Mouse (Mus musculus): Measurements from ENCODE around the gene Dab2ip. TPM values are rescaled to one million over a fixed set of nuclear protein-coding genes. Genes with fewer than 3 reads are reported as not detected.
A peak's percentile ranks its signal among the peaks of the same experiment; 100 is the strongest.

The Dab2ip gene
- polyA plus RNA-seq, 1 experiment from 2014 or later = 49.5 TPM

DNA sequence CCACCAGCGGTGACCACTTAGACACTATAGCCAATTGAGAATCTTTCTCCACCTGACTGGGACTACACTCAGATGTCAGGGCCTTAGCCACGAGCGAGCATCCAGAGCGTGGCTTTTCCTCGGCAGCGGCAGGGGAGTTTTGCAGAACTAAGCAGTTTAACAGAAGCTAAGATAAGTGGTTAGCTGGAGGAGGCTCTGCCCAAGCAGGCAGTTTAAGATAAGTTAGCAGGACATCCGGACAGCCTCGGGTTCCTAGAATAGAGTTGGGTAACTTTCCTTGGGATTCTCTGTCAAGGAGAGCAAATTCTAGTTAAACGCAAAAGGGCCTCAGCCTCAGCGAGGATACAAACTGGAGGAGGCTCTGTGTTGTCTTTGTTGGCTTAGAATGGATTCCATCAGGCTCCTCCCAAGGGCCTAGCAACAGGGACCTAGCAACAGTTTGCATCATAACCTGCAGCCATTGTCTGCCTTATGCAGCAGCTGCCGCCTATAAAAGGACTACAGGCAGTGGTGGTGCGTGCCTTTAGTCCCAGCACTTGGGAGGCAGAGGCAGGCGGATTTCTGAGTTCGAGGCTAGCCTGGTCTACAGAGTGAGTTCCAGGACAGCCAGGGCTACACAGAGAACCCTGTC is 31.3 kb upstream of the Dab2ip start:
- H3K4me2 ChIP-seq (ENCODE audit: low read depth, low read length) = no peak overlapping the region
- WGBS = 92% methylated on average over 14 of the region's 14 CpGs
- H3K9ac ChIP-seq (replicated peaks; ENCODE audit: low read length) = no peak overlapping the region
- no peak overlapping the region for H3K27ac ChIP-seq (replicated peaks; ENCODE audit: low read depth, low read length)
- no peak for DNase-seq (ENCODE audit: low spot score)
- no peaks in the 10 kb centered on the region for H3K36me3 ChIP-seq (replicated peaks; ENCODE audit: control insufficient read depth, insufficient read depth, low read depth, low read length)
- H3K9me3 ChIP-seq (replicated peaks; ENCODE audit: control insufficient read depth, low read length) = no peaks in the 10 kb centered on the region
- no peak for ATAC-seq (replicated peaks; ENCODE audit: insufficient number of reproducible peaks, low FRiP score, low TSS enrichment, low read depth)
- H3K4me1 ChIP-seq (ENCODE audit: control insufficient read depth, insufficient read depth, low read length) = no peaks in the 10 kb centered on the region
- H3K4me3 ChIP-seq (ENCODE audit: low read depth, low read length) = no peak overlapping the region
- H3K27me3 ChIP-seq (ENCODE audit: control insufficient read depth, insufficient read depth, low read length) = no peaks in the 10 kb centered on the region

DNA sequence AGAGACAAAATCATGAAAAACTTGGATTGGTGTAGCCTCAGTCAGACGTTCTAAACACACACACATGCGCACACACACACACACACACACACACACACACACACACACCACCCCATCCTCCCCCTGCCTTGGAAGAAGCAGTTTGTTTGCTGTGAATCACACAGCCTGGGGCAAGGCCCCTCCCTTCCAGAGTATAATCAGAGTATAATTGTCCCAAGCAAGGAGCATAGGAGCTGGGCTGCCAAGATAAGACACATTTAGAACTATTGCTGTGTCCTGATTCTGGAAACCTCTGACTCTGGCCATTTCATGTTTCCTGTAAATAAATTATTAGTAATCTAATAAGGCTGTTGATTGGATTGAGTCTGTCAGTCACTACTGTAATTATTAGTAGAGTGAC is 29.0 kb upstream of the Dab2ip start:
- Histone ChIP-seq H3K4me2 (ENCODE audit: low read depth, low read length) (no peak overlapping the region), H3K27me3 (ENCODE audit: control insufficient read depth, insufficient read depth, low read length) (no peaks in the 10 kb centered on the region), H3K9ac (replicated peaks; ENCODE audit: low read length) (no peak overlapping the region), H3K27ac (replicated peaks; ENCODE audit: low read depth, low read length) (no peak overlapping the region), H3K9me3 (replicated peaks; ENCODE audit: control insufficient read depth, low read length) (no peaks in the 10 kb centered on the region), H3K36me3 (replicated peaks; ENCODE audit: control insufficient read depth, insufficient read depth, low read depth, low read length) (no peaks in the 10 kb centered on the region), H3K4me1 (ENCODE audit: control insufficient read depth, insufficient read depth, low read length) (no peaks in the 10 kb centered on the region), H3K4me3 (ENCODE audit: low read depth, low read length) (no peak overlapping the region)
- ATAC-seq (replicated peaks; ENCODE audit: insufficient number of reproducible peaks, low FRiP score, low TSS enrichment, low read depth) = no peak
- whole genome bisulfite sequencing = 80% methylated on average over 2 of the region's 2 CpGs
- no peak for DNase-seq (ENCODE audit: low spot score)

DNA sequence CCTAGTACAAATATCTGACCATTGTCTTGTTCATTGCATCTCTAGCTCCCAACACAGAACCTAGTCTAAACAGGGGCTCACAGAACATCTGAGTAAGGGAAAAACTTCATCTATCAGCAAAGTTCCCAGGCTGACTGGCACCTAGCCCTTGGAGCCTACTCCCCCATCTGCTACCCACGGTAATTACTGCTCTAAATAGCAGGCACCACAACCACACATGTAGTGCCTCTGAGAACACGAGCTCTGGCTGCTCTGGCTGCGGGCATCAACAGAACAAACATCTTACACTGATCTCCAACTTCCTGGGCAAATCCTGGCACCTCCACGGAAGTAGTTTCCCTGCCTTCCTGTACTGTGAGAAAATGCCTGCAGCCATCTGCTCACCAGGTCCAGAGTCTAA is 28.2 kb upstream of the Dab2ip start:
- no peak for ATAC-seq (replicated peaks; ENCODE audit: insufficient number of reproducible peaks, low FRiP score, low TSS enrichment, low read depth)
- no peak overlapping the region for H3K4me2 ChIP-seq (ENCODE audit: low read depth, low read length)
- no peaks in the 10 kb centered on the region for H3K36me3 ChIP-seq (replicated peaks; ENCODE audit: control insufficient read depth, insufficient read depth, low read depth, low read length)
- H3K9ac ChIP-seq (replicated peaks; ENCODE audit: low read length) = no peak overlapping the region
- no peaks in the 10 kb centered on the region for H3K9me3 ChIP-seq (replicated peaks; ENCODE audit: control insufficient read depth, low read length)
- H3K4me1 ChIP-seq (ENCODE audit: control insufficient read depth, insufficient read depth, low read length) = no peaks in the 10 kb centered on the region
- H3K27ac ChIP-seq (replicated peaks; ENCODE audit: low read depth, low read length) = no peak overlapping the region
- no peak overlapping the region for H3K4me3 ChIP-seq (ENCODE audit: low read depth, low read length)
- no peaks in the 10 kb centered on the region for H3K27me3 ChIP-seq (ENCODE audit: control insufficient read depth, insufficient read depth, low read length)
- DNase-seq (ENCODE audit: low spot score) = no peak
- WGBS = 77% methylated on average over 4 of the region's 4 CpGs

DNA sequence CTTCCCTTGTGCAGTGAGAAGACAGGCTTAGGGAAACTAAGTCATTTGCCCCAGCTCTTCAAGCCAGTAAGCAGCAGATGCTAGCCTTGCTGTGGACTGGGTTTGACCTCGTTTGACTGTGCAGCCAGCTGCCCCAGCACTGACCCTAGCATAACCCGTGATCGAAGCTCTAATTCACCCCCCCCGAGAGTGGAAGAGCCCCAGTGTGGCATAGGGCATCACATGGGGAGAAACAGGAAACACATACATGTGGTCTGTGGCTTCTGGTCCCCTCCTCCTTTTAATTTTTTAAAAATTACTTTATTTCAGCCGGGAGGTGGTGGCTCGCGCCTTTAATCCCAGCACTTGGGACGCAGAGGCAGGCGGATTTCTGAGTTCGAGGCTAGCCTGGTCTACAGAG is 27.3 kb upstream of the Dab2ip start:
- Histone ChIP-seq H3K36me3 (replicated peaks; ENCODE audit: control insufficient read depth, insufficient read depth, low read depth, low read length) (no peaks in the 10 kb centered on the region), H3K9me3 (replicated peaks; ENCODE audit: control insufficient read depth, low read length) (no peaks in the 10 kb centered on the region), H3K9ac (replicated peaks; ENCODE audit: low read length) (no peak overlapping the region), H3K27me3 (ENCODE audit: control insufficient read depth, insufficient read depth, low read length) (no peaks in the 10 kb centered on the region), H3K4me2 (ENCODE audit: low read depth, low read length) (no peak overlapping the region), H3K4me3 (ENCODE audit: low read depth, low read length) (no peak overlapping the region), H3K4me1 (ENCODE audit: control insufficient read depth, insufficient read depth, low read length) (no peaks in the 10 kb centered on the region), H3K27ac (replicated peaks; ENCODE audit: low read depth, low read length) (no peak overlapping the region)
- no peak for ATAC-seq (replicated peaks; ENCODE audit: insufficient number of reproducible peaks, low FRiP score, low TSS enrichment, low read depth)
- no peak for DNase-seq (ENCODE audit: low spot score)
- WGBS = 80% methylated on average over 10 of the region's 10 CpGs

DNA sequence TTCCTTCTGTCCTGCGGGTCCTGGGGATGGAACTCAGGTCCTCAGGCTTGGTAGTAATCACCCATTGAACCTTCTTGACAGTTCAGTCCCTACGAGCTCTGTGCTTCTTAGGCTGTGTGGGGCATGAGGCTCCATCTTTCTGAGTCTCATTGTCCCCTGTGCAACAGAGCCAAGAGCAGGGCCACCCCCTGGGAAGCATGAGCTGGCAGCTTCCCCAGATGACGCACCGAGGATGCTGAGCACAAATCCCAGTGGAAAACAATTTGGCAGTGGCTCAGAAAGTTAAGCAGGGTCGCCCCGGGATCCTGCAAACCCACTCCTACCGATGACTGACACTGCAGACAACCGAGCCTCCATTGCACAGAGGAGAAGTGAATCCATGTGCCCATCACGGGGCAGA is 24.4 kb upstream of the Dab2ip start:
- H3K27me3 ChIP-seq (ENCODE audit: control insufficient read depth, insufficient read depth, low read length) = no peaks in the 10 kb centered on the region
- no peaks in the 10 kb centered on the region for H3K4me1 ChIP-seq (ENCODE audit: control insufficient read depth, insufficient read depth, low read length)
- no peak overlapping the region for H3K9ac ChIP-seq (replicated peaks; ENCODE audit: low read length)
- DNase-seq (ENCODE audit: low spot score) = no peak
- WGBS = 69% methylated on average over 9 of the region's 9 CpGs
- no peak for ATAC-seq (replicated peaks; ENCODE audit: insufficient number of reproducible peaks, low FRiP score, low TSS enrichment, low read depth)
- no peaks in the 10 kb centered on the region for H3K9me3 ChIP-seq (replicated peaks; ENCODE audit: control insufficient read depth, low read length)
- no peak overlapping the region for H3K27ac ChIP-seq (replicated peaks; ENCODE audit: low read depth, low read length)
- no peak overlapping the region for H3K4me3 ChIP-seq (ENCODE audit: low read depth, low read length)
- no peak overlapping the region for H3K4me2 ChIP-seq (ENCODE audit: low read depth, low read length)
- no peaks in the 10 kb centered on the region for H3K36me3 ChIP-seq (replicated peaks; ENCODE audit: control insufficient read depth, insufficient read depth, low read depth, low read length)

DNA sequence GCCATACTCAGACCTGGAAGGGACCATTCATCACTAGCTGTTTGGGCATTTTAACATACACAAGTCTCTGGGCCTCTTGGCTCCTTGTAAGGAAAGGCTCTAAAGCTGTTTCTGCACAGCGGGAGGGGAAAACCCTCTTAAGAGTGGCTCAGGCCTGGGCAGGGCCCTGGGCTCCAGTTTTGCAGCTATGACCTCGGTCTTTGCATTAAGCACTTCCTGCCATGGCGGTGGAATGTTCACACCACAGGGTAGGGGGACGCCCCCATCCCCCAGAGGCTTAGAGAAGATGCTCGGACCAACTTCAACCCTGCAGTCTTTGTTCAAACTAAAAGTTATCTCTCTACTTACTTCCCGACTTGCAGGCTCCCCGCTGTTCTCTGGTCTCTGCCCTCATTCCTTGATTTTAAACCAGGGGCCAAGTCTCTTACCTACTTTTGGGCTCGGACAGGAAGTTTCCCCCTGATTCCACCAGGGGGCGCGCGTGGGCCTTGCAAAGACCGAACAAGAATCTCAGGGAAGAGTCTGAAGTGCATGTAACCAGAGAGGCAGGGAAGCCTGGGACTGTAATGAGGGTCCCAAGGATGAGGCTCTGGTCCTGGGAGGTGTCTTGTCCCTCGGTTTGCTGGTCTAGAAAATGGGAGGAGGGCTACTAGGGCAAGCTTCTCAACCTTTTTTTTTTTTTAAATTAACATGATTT is 18.6 kb upstream of the Dab2ip start:
- Histone ChIP-seq H3K4me3 (ENCODE audit: low read depth, low read length) (no peak overlapping the region), H3K27ac (replicated peaks; ENCODE audit: low read depth, low read length) (no peak overlapping the region), H3K27me3 (ENCODE audit: control insufficient read depth, insufficient read depth, low read length) (no peaks in the 10 kb centered on the region), H3K4me1 (ENCODE audit: control insufficient read depth, insufficient read depth, low read length) (no peaks in the 10 kb centered on the region), H3K36me3 (replicated peaks; ENCODE audit: control insufficient read depth, insufficient read depth, low read depth, low read length) (no peaks in the 10 kb centered on the region), H3K9ac (replicated peaks; ENCODE audit: low read length) (no peak overlapping the region), H3K9me3 (replicated peaks; ENCODE audit: control insufficient read depth, low read length) (no peaks in the 10 kb centered on the region), H3K4me2 (ENCODE audit: low read depth, low read length) (no peak overlapping the region)
- 7% methylated on average over 13 of the region's 13 CpGs for WGBS
- peak; percentile 91 for DNase-seq (ENCODE audit: low spot score)
- peak; percentile 74 for ATAC-seq (replicated peaks; ENCODE audit: insufficient number of reproducible peaks, low FRiP score, low TSS enrichment, low read depth)

DNA sequence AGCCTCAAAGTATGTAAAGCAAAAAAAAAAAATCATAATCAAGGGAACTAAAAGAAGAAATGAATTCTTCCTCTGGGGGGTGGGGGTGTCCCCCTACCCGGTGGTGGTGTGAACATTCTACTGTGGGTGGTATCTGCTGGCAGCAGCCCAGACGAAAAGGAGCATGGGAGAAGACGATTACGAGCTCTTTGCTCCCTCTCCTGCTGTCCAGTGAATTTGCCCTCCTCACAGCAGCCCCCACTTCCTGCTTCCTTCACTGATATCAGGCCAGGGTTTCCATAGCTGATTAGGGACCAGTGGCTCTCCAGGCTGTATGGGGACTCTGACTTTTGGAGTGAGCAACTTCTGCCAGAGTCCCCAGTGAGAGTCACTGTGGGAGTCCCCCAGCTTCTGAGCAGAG is 17.3 kb upstream of the Dab2ip start:
- Histone ChIP-seq H3K9me3 (replicated peaks; ENCODE audit: control insufficient read depth, low read length) (no peaks in the 10 kb centered on the region), H3K4me1 (ENCODE audit: control insufficient read depth, insufficient read depth, low read length) (no peaks in the 10 kb centered on the region; the same call in 1 of the 2 replicates), H3K27ac (replicated peaks; ENCODE audit: low read depth, low read length) (no peak overlapping the region), H3K27me3 (ENCODE audit: control insufficient read depth, insufficient read depth, low read length) (no peaks in the 10 kb centered on the region), H3K36me3 (replicated peaks; ENCODE audit: control insufficient read depth, insufficient read depth, low read depth, low read length) (no peaks in the 10 kb centered on the region), H3K4me3 (ENCODE audit: low read depth, low read length) (no peak overlapping the region), H3K9ac (replicated peaks; ENCODE audit: low read length) (no peak overlapping the region), H3K4me2 (ENCODE audit: low read depth, low read length) (no peak overlapping the region)
- WGBS = 34% methylated on average over 4 of the region's 4 CpGs
- ATAC-seq (replicated peaks; ENCODE audit: insufficient number of reproducible peaks, low FRiP score, low TSS enrichment, low read depth) = no peak
- DNase-seq (ENCODE audit: low spot score) = no peak

DNA sequence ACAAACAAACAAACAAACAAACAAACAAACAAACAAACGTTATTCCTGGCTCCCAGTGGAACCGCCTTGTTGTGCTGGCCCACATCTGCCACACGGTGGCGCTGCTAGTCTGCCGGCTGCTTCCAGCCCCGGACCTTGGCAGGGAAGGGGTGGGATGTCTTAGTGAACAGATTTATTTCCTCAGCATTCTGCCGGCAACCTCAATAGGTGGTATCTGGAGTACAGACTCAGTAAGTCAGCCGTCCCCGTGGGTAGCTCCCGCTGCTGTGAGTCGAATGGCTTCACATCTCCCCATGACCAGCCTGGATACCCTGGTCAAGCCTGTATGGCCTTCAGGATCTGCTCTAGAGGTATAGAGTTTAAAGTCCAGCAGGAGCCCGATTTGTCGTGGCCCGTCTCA is 13.3 kb upstream of the Dab2ip start:
- no peak overlapping the region for H3K4me3 ChIP-seq (ENCODE audit: low read depth, low read length)
- no peaks in the 10 kb centered on the region for H3K36me3 ChIP-seq (replicated peaks; ENCODE audit: control insufficient read depth, insufficient read depth, low read depth, low read length)
- peak overlapping the region; percentile 30; the same call in 1 of the 2 replicates for H3K4me2 ChIP-seq (ENCODE audit: low read depth, low read length)
- no peak overlapping the region for H3K27ac ChIP-seq (replicated peaks; ENCODE audit: low read depth, low read length)
- H3K27me3 ChIP-seq (ENCODE audit: control insufficient read depth, insufficient read depth, low read length) = no peaks in the 10 kb centered on the region
- H3K4me1 ChIP-seq (ENCODE audit: control insufficient read depth, insufficient read depth, low read length) = no peaks in the 10 kb centered on the region; the same call in 1 of the 2 replicates
- H3K9ac ChIP-seq (replicated peaks; ENCODE audit: low read length) = no peak overlapping the region
- ATAC-seq (replicated peaks; ENCODE audit: insufficient number of reproducible peaks, low FRiP score, low TSS enrichment, low read depth) = peak; percentile 59; the same call in 1 of the 2 replicates
- WGBS = 10% methylated on average over 14 of the region's 14 CpGs
- DNase-seq (ENCODE audit: low spot score) = peak; percentile 86
- no peaks in the 10 kb centered on the region for H3K9me3 ChIP-seq (replicated peaks; ENCODE audit: control insufficient read depth, low read length)
